Mouse (Mus musculus) heart, embryonic 15.5 days (tissue): ENCODE measurements around the gene Zfp784. TPM values are rescaled to one million over a fixed set of nuclear protein-coding genes. Genes with fewer than 3 reads are reported as not detected.
"Not testable (repeated sequence)": the region's sequence is repeated elsewhere in the genome, so short reads cannot be mapped to it uniquely, and the experiment has no call there.

Experiments
- ATAC-seq: fragments of 200-750 bp; cut with Nextera tagmentation; replicated peaks from 2 replicates; pipeline ENCODE4 v1.8.0; 2017; ENCODE audit warnings: low read depth, moderate TSS enrichment; ENCODE audit not compliant: insufficient number of reproducible peaks, insufficient read depth, low FRiP score
- H3K27ac ChIP-seq: fragments of 300-500 bp; sonication (generic); 2 replicates; pipeline ENCODE4 v1.5.1; 2015; ENCODE audit warnings: mild to moderate bottlenecking, inconsistent platforms
- H3K27me3 ChIP-seq: fragments of 300-500 bp; sonication (generic); 2 replicates; pipeline ENCODE4 v1.6.1; 2015; ENCODE audit warnings: inconsistent platforms
- H3K36me3 ChIP-seq: fragments of 300-500 bp; sonication (generic); 2 replicates; pipeline ENCODE4 v1.6.1; 2015; ENCODE audit warnings: mild to moderate bottlenecking, inconsistent platforms
- H3K4me1 ChIP-seq: fragments of 300-500 bp; sonication (generic); replicated peaks from 2 replicates; pipeline ENCODE4 v1.6.1; 2015; ENCODE audit warnings: inconsistent platforms
- H3K4me2 ChIP-seq: fragments of 300-500 bp; sonication (generic); 2 replicates; pipeline ENCODE4 v1.6.1; 2015; ENCODE audit warnings: inconsistent platforms, mild to moderate bottlenecking, moderate library complexity
- H3K4me3 ChIP-seq: fragments of 300-500 bp; sonication (generic); 2 replicates; pipeline ENCODE4 v1.5.1; 2015; ENCODE audit warnings: mild to moderate bottlenecking, inconsistent platforms
- H3K9ac ChIP-seq: fragments of 300-500 bp; sonication (generic); 2 replicates; pipeline ENCODE4 v1.6.1; 2015; ENCODE audit warnings: mild to moderate bottlenecking, inconsistent platforms
- H3K9me3 ChIP-seq: fragments of 300-500 bp; sonication (generic); replicated peaks from 2 replicates; pipeline ENCODE4 v1.6.1; 2016; ENCODE audit warnings: inconsistent platforms
- WGBS: fragments of 180-500 bp; shearing (Covaris S2); methylation state at CpG from one replicate; pipeline ENCODE4 v1.1.7; 2015; ENCODE audit warnings: mixed read lengths; 5-methylcytosine and 5-hydroxymethylcytosine counted together
- polyA plus RNA-seq: library from polyadenylated mRNA; unstranded; fragments of >200 nt; fragmentation: Nextera tagmentation; extraction: Ambion mirVana; gene quantifications from 2 replicates; pipeline ENCODE4 v1.2.1, GENCODE M21; 2015

Gene Zfp784
- polyA plus RNA-seq, result 5.4 and 6.5 TPM in 2 replicates

DNA sequence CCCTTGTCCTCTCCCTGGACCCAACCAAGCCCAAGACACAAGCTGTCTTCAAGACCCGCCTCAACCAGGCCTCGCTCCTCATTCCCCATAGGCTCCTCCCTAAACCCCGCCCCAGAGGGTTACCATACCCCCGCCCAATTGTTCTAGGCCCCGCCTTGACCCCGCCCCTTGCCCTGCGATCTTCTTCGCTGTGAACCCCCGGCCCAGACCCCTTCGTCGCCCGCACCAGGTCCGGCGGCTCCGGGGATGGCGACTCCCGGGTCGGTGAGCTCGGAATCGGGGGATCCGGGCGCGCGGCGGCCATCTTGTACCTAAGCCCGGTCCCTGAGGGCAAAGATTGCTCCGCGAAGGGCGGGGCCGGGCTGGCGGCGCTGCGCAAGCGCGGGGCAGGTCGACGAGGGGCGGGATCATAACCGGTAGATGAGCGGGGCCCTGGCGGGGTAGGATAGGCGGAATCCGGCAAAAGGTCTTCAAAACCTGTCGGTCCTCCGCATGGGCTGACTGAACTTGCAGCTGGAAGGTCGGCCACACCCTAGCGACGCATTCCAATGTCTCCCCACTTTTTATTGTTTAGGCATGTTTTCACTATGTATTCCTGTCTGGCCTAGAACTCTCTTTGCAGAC is at the start of gene Zfp784:
TSS of gene Zfp784 (minus strand) at position 338 of the 624 bp plus-strand sequence.
- H3K4me3 ChIP-seq, result peak within 1 kb of the TSS; percentile 77
- H3K9ac ChIP-seq, result peak within 1 kb of the TSS; percentile 82
- H3K4me2 ChIP-seq, result peak within 1 kb of the TSS; percentile 60
- H3K27ac ChIP-seq, result peak within 1 kb of the TSS; percentile 96
- under 1% methylated on average over 48 of the region's 48 CpGs for WGBS
- H3K4me1 ChIP-seq, result peaks cover 13% of the 10 kb centered on the region
- ATAC-seq, result peak; percentile 96
- peaks cover 28% of the 10 kb centered on the region for H3K36me3 ChIP-seq
- H3K9me3 ChIP-seq, result no peaks in the 10 kb centered on the region
- H3K27me3 ChIP-seq, result no peaks in the 10 kb centered on the region

DNA sequence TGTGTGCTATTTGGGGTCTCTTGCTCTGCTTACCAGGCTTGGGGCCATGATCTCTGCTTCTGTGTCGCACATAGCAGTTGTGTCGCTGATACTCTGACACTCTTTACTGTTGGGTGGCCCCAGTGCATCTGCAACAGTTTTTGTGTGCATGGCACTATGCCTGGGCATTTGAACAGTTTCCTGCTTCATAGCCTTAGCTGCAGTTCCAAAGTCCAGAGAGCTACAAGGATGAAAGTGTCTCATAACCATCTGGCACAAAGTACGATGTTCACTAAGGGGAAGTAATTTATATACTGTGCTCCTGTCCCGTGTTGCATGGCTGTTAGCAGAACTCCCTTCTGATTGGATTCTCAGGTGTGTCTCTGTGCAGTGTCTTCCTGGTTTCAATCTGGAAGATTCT is 49.6 kb upstream of the Zfp784 start:
- Histone ChIP-seq H3K9me3 (no peaks in the 10 kb centered on the region), H3K4me3 (no peak overlapping the region), H3K9ac (no peak overlapping the region), H3K27ac (no peak overlapping the region), H3K4me2 (no peak overlapping the region), H3K36me3 (peaks cover 27% of the 10 kb centered on the region; the same call in 1 of the 2 replicates), H3K27me3 (no peaks in the 10 kb centered on the region), H3K4me1 (peaks cover 13% of the 10 kb centered on the region)
- no peak for ATAC-seq
- 83% methylated on average over 4 of the region's 4 CpGs for WGBS

DNA sequence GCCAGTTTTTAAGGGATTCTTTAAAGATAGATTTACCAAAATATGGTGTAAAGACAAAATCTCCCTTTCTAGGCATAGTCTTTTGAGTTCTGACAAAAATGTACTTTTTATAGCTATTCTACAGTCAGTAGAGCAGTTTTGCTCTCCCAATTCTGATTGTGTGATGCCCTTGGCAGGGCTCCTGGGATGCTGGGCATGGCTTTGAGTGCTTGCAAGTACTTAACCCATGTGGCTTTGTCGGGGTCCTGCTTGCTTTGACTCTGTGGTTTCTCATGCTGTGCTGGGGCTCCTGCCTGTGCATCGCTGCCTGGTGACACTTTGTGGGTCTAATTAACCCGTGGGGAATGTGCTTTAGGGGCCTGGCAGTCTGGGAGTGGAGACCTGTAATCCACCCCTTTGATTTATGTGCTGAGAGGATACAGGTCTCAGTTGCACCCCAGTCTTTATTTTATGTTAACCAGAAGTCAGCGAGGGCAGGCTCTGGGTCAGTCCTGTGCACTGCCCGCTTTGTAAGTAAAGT is 48.7 kb upstream of the Zfp784 start:
- H3K9me3 ChIP-seq, result no peaks in the 10 kb centered on the region
- no peak overlapping the region for H3K9ac ChIP-seq
- ATAC-seq, result no peak
- peaks cover 23% of the 10 kb centered on the region; the same call in 1 of the 2 replicates for H3K36me3 ChIP-seq
- no peak overlapping the region for H3K27ac ChIP-seq
- no peak overlapping the region for H3K4me2 ChIP-seq
- H3K27me3 ChIP-seq, result no peaks in the 10 kb centered on the region
- peaks cover 16% of the 10 kb centered on the region for H3K4me1 ChIP-seq
- H3K4me3 ChIP-seq, result no peak overlapping the region
- 75% methylated on average over 5 of the region's 5 CpGs for WGBS

DNA sequence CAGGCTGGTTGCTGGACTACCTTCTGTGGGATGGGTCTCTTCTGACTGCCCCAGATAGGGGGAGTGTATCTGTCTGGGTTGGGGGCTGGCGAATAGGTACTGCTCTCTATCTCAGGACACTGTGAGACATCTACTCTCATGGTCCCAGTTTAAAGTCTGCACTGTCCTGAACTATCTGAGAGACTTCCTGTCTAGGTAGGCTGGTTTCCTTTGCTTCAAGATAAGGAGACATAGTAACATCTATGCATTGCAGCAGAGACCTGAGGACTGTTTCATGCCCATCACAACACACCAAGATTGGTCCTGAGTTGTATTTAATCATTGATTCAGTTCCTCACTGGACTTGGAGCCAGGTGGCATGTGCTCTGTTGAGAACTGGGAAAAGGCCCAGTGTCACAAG is 47.3 kb upstream of the Zfp784 start:
- Histone ChIP-seq H3K9ac (no peak overlapping the region), H3K9me3 (no peaks in the 10 kb centered on the region), H3K4me1 (peaks cover 29% of the 10 kb centered on the region), H3K27ac (no peak overlapping the region), H3K4me3 (no peak overlapping the region), H3K27me3 (no peaks in the 10 kb centered on the region), H3K36me3 (peaks cover 23% of the 10 kb centered on the region; the same call in 1 of the 2 replicates), H3K4me2 (no peak overlapping the region)
- no peak for ATAC-seq
- WGBS, result 75% methylated on average over 1 of the region's 1 CpGs

DNA sequence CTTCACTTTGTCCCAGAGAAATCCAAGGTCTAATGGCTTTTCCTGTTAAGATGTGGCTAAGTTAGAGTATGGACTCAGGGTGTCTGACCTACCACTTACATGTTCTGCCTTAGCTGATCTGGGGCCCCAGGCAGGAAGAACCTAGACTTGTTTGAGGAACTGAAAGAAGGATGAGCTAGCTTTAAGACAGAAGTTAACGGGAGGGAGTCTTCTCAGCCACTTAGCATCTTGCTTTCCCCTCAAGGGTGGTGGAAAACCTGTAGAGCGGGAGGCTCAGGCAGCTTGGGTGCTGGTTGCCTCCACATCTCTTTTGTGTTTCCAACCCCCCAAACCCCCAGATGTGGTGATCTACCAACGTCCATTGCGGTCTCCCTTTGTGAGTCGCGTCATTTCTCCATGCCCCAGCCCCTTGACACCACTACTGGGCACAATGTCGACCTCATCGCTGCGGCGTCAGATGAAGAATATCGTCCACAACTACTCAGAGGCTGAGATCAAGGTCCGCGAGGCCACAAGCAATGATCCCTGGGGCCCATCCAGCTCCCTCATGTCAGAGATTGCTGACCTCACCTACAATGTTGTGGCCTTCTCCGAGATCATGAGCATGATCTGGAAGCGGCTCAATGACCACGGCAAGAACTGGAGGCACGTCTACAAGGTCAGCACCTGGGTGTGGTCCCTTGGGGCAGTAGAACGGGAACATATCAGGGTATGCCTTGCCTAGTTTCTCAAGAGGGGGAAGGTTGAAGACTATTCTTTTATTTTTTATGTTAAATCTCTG is 45.3 kb upstream of the Zfp784 start:
- Histone ChIP-seq H3K9me3 (no peaks in the 10 kb centered on the region), H3K4me2 (no peak overlapping the region), H3K4me3 (no peak overlapping the region), H3K36me3 (peaks cover 30% of the 10 kb centered on the region), H3K9ac (no peak overlapping the region), H3K4me1 (peaks cover 31% of the 10 kb centered on the region), H3K27ac (0 out of 2 replicates have a peak overlapping the region, but pooled peaks have one; percentile 11), H3K27me3 (no peaks in the 10 kb centered on the region)
- ATAC-seq, result no peak
- 88% methylated on average over 18 of the region's 18 CpGs for WGBS

DNA sequence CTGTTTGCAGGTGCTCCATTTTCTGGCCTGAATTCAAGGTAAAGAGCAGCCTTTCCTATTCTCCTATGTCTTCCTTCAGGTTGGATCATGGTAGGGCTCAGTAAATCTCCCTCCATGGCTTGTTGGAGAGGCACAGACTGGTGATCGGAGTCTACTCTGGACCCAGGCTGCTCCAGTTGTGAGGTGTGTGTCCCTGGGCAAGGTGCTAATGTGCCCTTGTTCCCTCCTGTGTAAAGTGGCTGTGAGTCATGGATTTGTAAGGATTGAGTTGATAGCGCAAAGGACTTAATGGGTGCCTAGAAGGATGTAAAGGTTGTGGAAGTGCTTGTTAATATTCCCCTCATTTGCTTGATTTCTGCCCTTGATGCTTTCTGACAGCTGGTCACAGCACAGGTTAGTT is 43.7 kb upstream of the Zfp784 start:
- H3K4me3 ChIP-seq, result peak overlapping the region; percentile 96; the same call in 1 of the 2 replicates
- H3K9ac ChIP-seq, result no peak overlapping the region
- ATAC-seq, result no peak
- 95% methylated on average over 2 of the region's 2 CpGs for WGBS
- H3K36me3 ChIP-seq, result peaks cover 40% of the 10 kb centered on the region
- no peaks in the 10 kb centered on the region for H3K9me3 ChIP-seq
- no peak overlapping the region for H3K27ac ChIP-seq
- H3K4me1 ChIP-seq, result peaks cover 31% of the 10 kb centered on the region
- peak overlapping the region; percentile 88 for H3K4me2 ChIP-seq
- no peaks in the 10 kb centered on the region for H3K27me3 ChIP-seq

DNA sequence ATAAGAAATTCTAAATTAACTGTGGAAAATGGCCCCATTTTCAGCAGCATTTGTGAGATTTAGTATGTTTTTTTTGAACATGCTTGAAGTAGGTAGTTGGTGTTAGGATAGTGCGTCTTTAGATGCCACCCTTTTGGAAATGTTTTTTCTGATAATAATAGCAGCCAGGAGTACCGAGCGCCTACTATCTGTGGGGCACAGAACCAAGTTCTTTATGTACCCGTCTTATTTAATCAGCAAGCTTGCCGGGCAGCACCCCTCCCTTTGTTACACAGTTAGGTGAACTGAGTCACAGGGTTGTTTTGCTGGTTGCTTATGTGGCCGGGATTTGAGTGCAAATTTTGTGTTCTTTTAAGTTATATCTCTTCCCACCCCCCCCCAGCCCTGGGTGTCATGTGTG is 43.0 kb upstream of the Zfp784 start:
- Histone ChIP-seq H3K27me3 (no peaks in the 10 kb centered on the region), H3K36me3 (peaks cover 47% of the 10 kb centered on the region), H3K9ac (peak overlapping the region; percentile 97; the same call in 1 of the 2 replicates), H3K27ac (no peak overlapping the region), H3K9me3 (no peaks in the 10 kb centered on the region), H3K4me1 (peaks cover 31% of the 10 kb centered on the region), H3K4me3 (peak overlapping the region; percentile 96), H3K4me2 (peak overlapping the region; percentile 88)
- no peak for ATAC-seq
- WGBS, result 58% methylated on average over 6 of the region's 6 CpGs

DNA sequence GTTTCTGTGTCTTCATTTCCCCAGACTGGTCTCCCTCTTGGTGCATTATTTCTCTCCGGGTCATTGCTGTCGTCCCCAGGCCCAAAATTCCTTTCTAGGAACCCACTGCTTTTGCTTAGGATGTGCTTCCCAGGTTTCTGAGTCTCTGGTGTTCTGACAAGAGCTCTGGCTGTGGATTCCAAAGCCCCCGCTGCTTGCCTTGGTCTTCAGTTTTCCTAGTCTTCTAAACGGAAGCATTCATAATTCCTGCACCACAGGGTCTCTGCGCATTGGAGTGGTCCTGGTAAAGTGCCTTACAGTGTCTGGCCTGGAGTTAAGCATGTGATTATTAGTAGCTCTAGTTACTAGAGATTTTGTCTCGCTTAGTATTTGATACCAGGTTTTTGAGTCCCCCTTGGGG is 42.6 kb upstream of the Zfp784 start:
- Histone ChIP-seq H3K9me3 (no peaks in the 10 kb centered on the region), H3K36me3 (peaks cover 50% of the 10 kb centered on the region), H3K4me1 (peaks cover 31% of the 10 kb centered on the region), H3K4me3 (peak overlapping the region; percentile 96), H3K27ac (peak overlapping the region; percentile 97), H3K27me3 (no peaks in the 10 kb centered on the region), H3K4me2 (peak overlapping the region; percentile 88), H3K9ac (peak overlapping the region; percentile 97)
- WGBS, result 10% methylated on average over 6 of the region's 6 CpGs
- ATAC-seq, result no peak

DNA sequence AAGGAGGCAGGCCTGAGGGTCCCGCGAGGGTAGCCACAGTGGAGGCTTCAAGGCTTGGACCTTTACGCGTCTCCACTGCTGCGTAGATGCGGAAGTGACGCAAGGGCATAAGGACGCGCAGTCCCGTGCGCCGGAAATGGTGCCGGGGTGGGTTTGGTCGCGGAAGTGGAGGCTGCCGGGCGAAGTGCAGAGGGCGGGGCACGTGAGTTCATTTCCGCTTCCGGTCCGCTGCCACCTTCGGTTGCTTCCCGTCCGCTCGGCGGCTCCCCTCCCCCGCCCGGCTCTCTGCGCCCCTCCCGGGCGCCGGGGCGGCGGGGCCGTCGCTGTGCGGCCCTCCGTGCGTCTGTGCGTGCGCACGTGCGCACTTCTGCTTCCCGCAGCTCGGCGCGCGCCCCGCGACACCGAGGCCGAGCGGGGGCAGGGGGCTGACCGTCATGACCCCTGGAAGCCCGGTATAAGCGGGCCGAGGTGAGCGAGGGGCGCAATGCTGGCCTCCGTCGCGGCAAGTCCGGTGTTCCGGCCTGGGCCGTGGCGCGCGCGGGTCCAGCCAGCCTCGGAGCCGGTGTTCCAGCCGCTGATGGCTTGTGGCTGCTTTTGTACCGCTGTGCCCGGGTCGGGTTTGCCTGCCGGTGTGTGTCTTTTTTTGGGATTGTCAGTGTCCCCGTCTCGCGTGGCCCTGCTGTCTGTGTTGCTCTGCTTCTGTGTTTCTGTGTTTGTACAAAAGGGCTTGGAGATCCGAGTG is 41.9 kb upstream of the Zfp784 start, which contains the start of gene Epn1:
TSS of gene Epn1 (plus strand) at position 226 of the 742 bp plus-strand sequence.
- Histone ChIP-seq H3K27ac (peak within 1 kb of the TSS; percentile 97), H3K4me1 (peaks cover 31% of the 10 kb centered on the region), H3K4me2 (peak within 1 kb of the TSS; percentile 88), H3K27me3 (no peaks in the 10 kb centered on the region), H3K36me3 (peaks cover 48% of the 10 kb centered on the region), H3K4me3 (peak within 1 kb of the TSS; percentile 96), H3K9me3 (no peaks in the 10 kb centered on the region), H3K9ac (peak within 1 kb of the TSS; percentile 97)
- under 1% methylated on average over 79 of the region's 81 CpGs for whole genome bisulfite sequencing
- ATAC-seq, result peak; percentile 95

DNA sequence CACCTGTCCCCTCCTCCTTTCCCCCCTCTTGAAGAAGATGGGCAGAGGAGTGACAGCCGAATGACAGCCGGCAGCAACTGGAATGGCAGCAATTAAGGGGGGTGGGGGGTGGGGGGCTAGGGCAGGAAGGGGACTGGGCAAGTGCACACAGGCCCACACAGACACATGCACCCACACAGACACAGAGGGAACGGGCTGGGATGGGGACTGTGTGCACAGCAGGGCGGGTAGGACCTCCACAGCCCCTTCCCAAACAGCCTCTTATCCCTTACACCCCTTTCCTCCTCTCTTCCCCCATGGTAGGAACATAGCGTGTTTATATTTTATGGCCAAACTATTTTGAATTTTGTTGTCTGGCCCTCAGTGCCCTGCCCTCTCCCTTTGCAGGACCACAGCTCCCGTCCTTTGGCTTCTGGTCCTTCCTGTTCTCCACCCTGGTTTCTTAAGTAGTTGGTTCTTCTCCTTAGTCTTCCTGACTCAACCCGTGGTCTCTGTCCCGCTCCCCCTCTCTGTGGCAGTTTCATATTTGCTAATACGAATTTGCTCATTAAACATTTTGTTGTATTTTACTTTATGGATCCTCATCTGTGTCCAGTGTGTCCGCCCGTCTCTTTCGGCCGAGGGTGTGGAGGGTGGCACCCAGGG is 41.2 kb upstream of the Zfp784 start:
- H3K36me3 ChIP-seq, result peaks cover 48% of the 10 kb centered on the region
- 45% methylated on average over 11 of the region's 13 CpGs for WGBS
- peak overlapping the region; percentile 96 for H3K4me3 ChIP-seq
- H3K4me1 ChIP-seq, result peaks cover 26% of the 10 kb centered on the region
- H3K27me3 ChIP-seq, H3K9me3 ChIP-seq: not testable (repeated sequence)
- peak overlapping the region; percentile 41; the same call in 1 of the 2 replicates for H3K9ac ChIP-seq
- H3K4me2 ChIP-seq, result peak overlapping the region; percentile 88
- H3K27ac ChIP-seq, result peak overlapping the region; percentile 97
- ATAC-seq, result peak; percentile 3; the same call in 1 of the 2 replicates
